Mouse (Mus musculus): ENCODE measurements around the gene Eif2d.

Eif2d gene

GRCm38 (mm10) chr1:131184956-131185660, 32.1 kb downstream of the Eif2d start:
- DNase-seq, result no peak

- no peak for DNase-seq
Measured at GRCm38 (mm10) chr1:131185821-131186506, 33.0 kb downstream of the Eif2d start.

GRCm38 (mm10) chr1:131186995-131187394, 34.0 kb downstream of the Eif2d start:
- DNase-seq, result no peak

GRCm38 (mm10) chr1:131187856-131188255, 34.9 kb downstream of the Eif2d start:
- no peak for DNase-seq

- no peak for DNase-seq
Measured at GRCm38 (mm10) chr1:131188655-131189054, 35.7 kb downstream of the Eif2d start.

- no peak for DNase-seq
Measured at GRCm38 (mm10) chr1:131193746-131194145, 40.8 kb downstream of the Eif2d start.

GRCm38 (mm10) chr1:131195653-131196052, 42.7 kb downstream of the Eif2d start:
- no peak for DNase-seq

- DNase-seq, result no peak
Measured at GRCm38 (mm10) chr1:131196107-131196506, 43.1 kb downstream of the Eif2d start.

- no peak for DNase-seq
Measured at GRCm38 (mm10) chr1:131198417-131198960, 45.5 kb downstream of the Eif2d start.

- DNase-seq, result peak in 1 of 2 experiments; percentile 46
Measured at GRCm38 (mm10) chr1:131199118-131199821, 46.3 kb downstream of the Eif2d start.

GRCm38 (mm10) chr1:131199976-131200375, 47.0 kb downstream of the Eif2d start:
- peak; percentile 88 to 94 for DNase-seq

GRCm38 (mm10) chr1:131200588-131200987, 47.6 kb downstream of the Eif2d start:
- peak in 1 of 2 experiments; percentile 6 for DNase-seq

- DNase-seq, result peak in 1 of 2 experiments; percentile 2
Measured at GRCm38 (mm10) chr1:131201391-131201790, 48.4 kb downstream of the Eif2d start.

- DNase-seq, result no peak
Measured at GRCm38 (mm10) chr1:131204461-131204860, 51.5 kb downstream of the Eif2d start.

GRCm38 (mm10) chr1:131206342-131206741, 53.4 kb downstream of the Eif2d start:
- DNase-seq, result no peak

- DNase-seq, result peak; percentile 62 to 82
Measured at GRCm38 (mm10) chr1:131207531-131207930, 54.5 kb downstream of the Eif2d start.

- DNase-seq, result no peak
Measured at GRCm38 (mm10) chr1:131208081-131208480, 55.1 kb downstream of the Eif2d start.

- DNase-seq, result no peak
Measured at GRCm38 (mm10) chr1:131208800-131209199, 55.8 kb downstream of the Eif2d start.

GRCm38 (mm10) chr1:131209971-131210426, 57.0 kb downstream of the Eif2d start:
- no peak for DNase-seq

GRCm38 (mm10) chr1:131211655-131212054, 58.7 kb downstream of the Eif2d start:
- no peak for DNase-seq

GRCm38 (mm10) chr1:131212956-131213355, 60.0 kb downstream of the Eif2d start:
- no peak for DNase-seq

GRCm38 (mm10) chr1:131213361-131213760, 60.4 kb downstream of the Eif2d start:
- no peak for DNase-seq

GRCm38 (mm10) chr1:131218933-131219332, 66.0 kb downstream of the Eif2d start:
- DNase-seq, result no peak
